Mouse (Mus musculus): ENCODE measurements around the gene 2200002D01Rik. TPM values are rescaled to one million over a fixed set of nuclear protein-coding genes. Genes with fewer than 3 reads are reported as not detected.

The 2200002D01Rik gene
- polyA plus RNA-seq, 1 experiment from 2014 or later, result 3.3 TPM

DNA sequence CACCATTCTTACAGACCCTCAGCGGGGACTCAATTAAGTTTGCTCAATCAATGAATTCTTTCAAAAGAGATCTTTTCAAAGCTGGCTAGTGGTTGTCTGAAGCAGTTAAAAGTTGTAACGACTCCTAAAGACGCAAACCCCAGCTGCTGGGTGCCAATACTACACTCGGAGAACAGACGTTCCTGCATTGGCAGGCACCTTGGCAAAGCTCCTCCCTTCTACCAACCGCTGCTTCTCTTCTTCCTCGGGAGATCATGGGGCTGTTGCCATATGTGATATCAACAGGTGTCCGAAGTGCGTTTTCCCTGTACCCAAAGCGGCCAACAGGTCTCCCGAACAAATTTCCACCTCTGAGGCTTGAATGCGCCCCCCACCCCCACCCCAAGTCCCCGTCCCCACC is 32.5 kb upstream of the 2200002D01Rik start:
- Histone ChIP-seq H3K27ac (ENCODE audit: low read depth) (peak overlapping the region; percentile 73; the same call in 1 of the 2 replicates), H3K36me3 (replicated peaks; ENCODE audit: insufficient read depth, low read length) (no peaks in the 10 kb centered on the region), H3K9ac (replicated peaks) (peak overlapping the region; percentile 75), H3K4me2 (ENCODE audit: low read depth, low read length) (peak overlapping the region; percentile 88), H3K4me1 (ENCODE audit: insufficient read depth) (peaks cover 10% of the 10 kb centered on the region; the same call in 1 of the 2 replicates), H3K27me3 (ENCODE audit: insufficient read depth, low read length) (0 out of 2 replicates have a peak, but pooled peaks cover 7% of the 10 kb centered on the region), H3K4me3 (ENCODE audit: low read depth, low read length) (peak overlapping the region; percentile 70), H3K9me3 (ENCODE audit: low read length) (no peaks in the 10 kb centered on the region)
- DNase-seq (no peak), ATAC-seq (no peak)
- TF ChIP-seq CTCF (IDR thresholded peaks at IDR 0.05; ENCODE audit: low read depth) (no peak), EP300 (IDR thresholded peaks at IDR 0.05; ENCODE audit: low read depth) (no peak)
- 15% methylated on average over 13 of the region's 13 CpGs for WGBS (ENCODE audit: insufficient replicate concordance)

DNA sequence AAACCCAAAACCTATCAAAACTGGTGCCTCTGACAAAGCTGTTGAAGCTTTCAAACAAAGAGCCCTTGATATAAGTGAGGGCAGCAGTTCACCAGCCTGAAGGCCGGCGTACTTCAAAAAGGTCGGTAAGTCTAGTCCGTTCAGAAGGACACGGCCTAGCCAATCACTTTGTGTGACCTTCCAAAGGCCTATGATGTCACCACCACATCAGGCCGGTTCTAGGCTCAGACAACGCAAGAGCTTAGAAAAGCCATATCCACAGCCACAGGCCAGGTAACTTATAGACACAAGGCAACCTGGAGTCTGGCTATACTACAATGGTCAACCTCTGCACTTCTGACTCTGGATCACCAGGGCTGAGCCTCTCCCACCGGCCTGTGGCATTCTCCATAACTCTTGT is 31.7 kb upstream of the 2200002D01Rik start:
- H3K4me2 ChIP-seq (ENCODE audit: low read depth, low read length), result no peak overlapping the region
- DNase-seq (no peak), ATAC-seq (no peak)
- TF ChIP-seq CTCF (IDR thresholded peaks at IDR 0.05; ENCODE audit: low read depth) (no peak), EP300 (IDR thresholded peaks at IDR 0.05; ENCODE audit: low read depth) (no peak)
- H3K4me3 ChIP-seq (ENCODE audit: low read depth, low read length), result no peak overlapping the region
- no peak overlapping the region for H3K27ac ChIP-seq (ENCODE audit: low read depth)
- no peaks in the 10 kb centered on the region for H3K9me3 ChIP-seq (ENCODE audit: low read length)
- H3K9ac ChIP-seq (replicated peaks), result no peak overlapping the region
- WGBS (ENCODE audit: insufficient replicate concordance), result 67% methylated on average over 8 of the region's 8 CpGs
- 0 out of 2 replicates have a peak, but pooled peaks cover 7% of the 10 kb centered on the region for H3K27me3 ChIP-seq (ENCODE audit: insufficient read depth, low read length)
- H3K4me1 ChIP-seq (ENCODE audit: insufficient read depth), result peaks cover 10% of the 10 kb centered on the region; the same call in 1 of the 2 replicates
- no peaks in the 10 kb centered on the region for H3K36me3 ChIP-seq (replicated peaks; ENCODE audit: insufficient read depth, low read length)

DNA sequence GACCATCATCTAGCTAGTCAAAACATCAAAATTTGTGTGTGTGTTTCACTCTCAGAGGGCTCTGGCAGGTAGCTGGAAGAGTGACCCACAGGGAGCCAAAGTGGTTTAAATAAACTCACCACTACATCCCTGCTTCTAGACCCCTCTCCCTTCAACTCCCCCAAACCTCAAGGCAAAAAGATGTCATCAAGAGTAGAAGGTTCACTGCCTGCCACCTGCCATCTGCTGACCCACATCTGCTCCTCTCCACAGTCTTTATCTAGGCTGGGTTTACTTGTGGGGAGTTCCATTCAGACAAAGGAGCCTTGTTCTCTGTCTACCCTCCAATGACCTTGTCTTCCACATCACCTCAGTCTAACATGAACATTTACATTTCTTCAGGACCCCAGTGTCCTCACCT is 31.0 kb upstream of the 2200002D01Rik start:
- Histone ChIP-seq H3K4me1 (ENCODE audit: insufficient read depth) (peaks cover 10% of the 10 kb centered on the region; the same call in 1 of the 2 replicates), H3K36me3 (replicated peaks; ENCODE audit: insufficient read depth, low read length) (no peaks in the 10 kb centered on the region), H3K27me3 (ENCODE audit: insufficient read depth, low read length) (0 out of 2 replicates have a peak, but pooled peaks cover 7% of the 10 kb centered on the region), H3K9me3 (ENCODE audit: low read length) (no peaks in the 10 kb centered on the region), H3K27ac (ENCODE audit: low read depth) (no peak overlapping the region), H3K9ac (replicated peaks) (no peak overlapping the region), H3K4me2 (ENCODE audit: low read depth, low read length) (no peak overlapping the region), H3K4me3 (ENCODE audit: low read depth, low read length) (no peak overlapping the region)
- no peak for TF ChIP-seq CTCF (IDR thresholded peaks at IDR 0.05; ENCODE audit: low read depth)
- TF ChIP-seq EP300 (IDR thresholded peaks at IDR 0.05; ENCODE audit: low read depth), result no peak
- DNase-seq (no peak), ATAC-seq (no peak)

DNA sequence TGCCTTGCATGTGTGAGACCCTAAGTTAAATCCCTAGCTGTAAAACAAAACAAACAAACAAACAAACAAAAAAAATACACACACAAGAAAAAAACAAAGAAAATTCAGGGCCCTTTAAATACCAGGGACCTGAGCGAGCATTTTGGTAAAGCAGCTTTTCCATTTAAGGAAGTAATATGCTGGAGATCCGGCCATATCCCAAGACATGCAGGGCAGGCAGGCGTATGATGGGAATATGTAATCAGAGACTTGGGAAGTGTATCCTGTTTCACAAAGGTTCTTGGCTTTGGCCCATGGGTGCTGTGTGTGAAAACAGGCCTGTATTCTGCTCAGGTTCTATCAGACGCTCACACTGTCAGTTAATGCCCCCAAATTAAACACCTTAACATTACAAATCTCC is 29.2 kb upstream of the 2200002D01Rik start:
- WGBS (ENCODE audit: insufficient replicate concordance), result 73% methylated on average over 4 of the region's 4 CpGs

DNA sequence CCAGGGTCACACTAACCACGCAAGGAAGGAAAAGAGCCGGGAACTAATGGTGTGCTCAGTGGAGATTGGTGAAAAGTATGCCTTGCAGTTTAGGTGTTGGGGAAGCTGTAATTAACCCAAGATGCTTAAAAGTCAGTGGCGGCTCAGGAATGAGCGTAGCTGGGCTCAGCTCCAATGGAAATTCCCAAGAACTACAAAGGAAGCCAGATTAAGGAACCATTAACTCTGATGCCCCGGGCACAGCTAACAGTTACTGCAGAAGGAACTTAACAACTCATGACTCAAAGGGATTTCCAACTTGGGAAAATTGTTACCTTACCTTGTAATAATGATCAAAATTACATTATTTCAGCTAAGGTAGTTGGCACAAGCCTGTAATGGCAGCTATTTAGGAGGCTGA is 28.4 kb upstream of the 2200002D01Rik start:
- Histone ChIP-seq H3K27me3 (ENCODE audit: insufficient read depth, low read length) (0 out of 2 replicates have a peak, but pooled peaks cover 3% of the 10 kb centered on the region), H3K4me3 (ENCODE audit: low read depth, low read length) (no peak overlapping the region), H3K4me1 (ENCODE audit: insufficient read depth) (peaks cover 6% of the 10 kb centered on the region; the same call in 1 of the 2 replicates), H3K4me2 (ENCODE audit: low read depth, low read length) (no peak overlapping the region), H3K27ac (ENCODE audit: low read depth) (no peak overlapping the region), H3K9me3 (ENCODE audit: low read length) (no peaks in the 10 kb centered on the region), H3K36me3 (replicated peaks; ENCODE audit: insufficient read depth, low read length) (no peaks in the 10 kb centered on the region), H3K9ac (replicated peaks) (no peak overlapping the region)
- no peak for ATAC-seq
- DNase-seq, result no peak
- TF ChIP-seq CTCF (IDR thresholded peaks at IDR 0.05; ENCODE audit: low read depth) (no peak), EP300 (IDR thresholded peaks at IDR 0.05; ENCODE audit: low read depth) (no peak)
- 73% methylated on average over 5 of the region's 5 CpGs for WGBS (ENCODE audit: insufficient replicate concordance)

More for the DNA sequence above, 29.2 kb upstream of the 2200002D01Rik start:
- H3K27ac ChIP-seq (ENCODE audit: low read depth), result no peak overlapping the region
- ATAC-seq (no peak), DNase-seq (no peak)
- no peak overlapping the region for H3K4me2 ChIP-seq (ENCODE audit: low read depth, low read length)
- no peak overlapping the region for H3K9ac ChIP-seq (replicated peaks)
- H3K4me1 ChIP-seq (ENCODE audit: insufficient read depth), result peaks cover 10% of the 10 kb centered on the region; the same call in 1 of the 2 replicates
- H3K9me3 ChIP-seq (ENCODE audit: low read length), result no peaks in the 10 kb centered on the region
- 0 out of 2 replicates have a peak, but pooled peaks cover 7% of the 10 kb centered on the region for H3K27me3 ChIP-seq (ENCODE audit: insufficient read depth, low read length)
- TF ChIP-seq EP300 (IDR thresholded peaks at IDR 0.05; ENCODE audit: low read depth), result no peak
- TF ChIP-seq CTCF (IDR thresholded peaks at IDR 0.05; ENCODE audit: low read depth), result no peak
- no peaks in the 10 kb centered on the region for H3K36me3 ChIP-seq (replicated peaks; ENCODE audit: insufficient read depth, low read length)
- no peak overlapping the region for H3K4me3 ChIP-seq (ENCODE audit: low read depth, low read length)

DNA sequence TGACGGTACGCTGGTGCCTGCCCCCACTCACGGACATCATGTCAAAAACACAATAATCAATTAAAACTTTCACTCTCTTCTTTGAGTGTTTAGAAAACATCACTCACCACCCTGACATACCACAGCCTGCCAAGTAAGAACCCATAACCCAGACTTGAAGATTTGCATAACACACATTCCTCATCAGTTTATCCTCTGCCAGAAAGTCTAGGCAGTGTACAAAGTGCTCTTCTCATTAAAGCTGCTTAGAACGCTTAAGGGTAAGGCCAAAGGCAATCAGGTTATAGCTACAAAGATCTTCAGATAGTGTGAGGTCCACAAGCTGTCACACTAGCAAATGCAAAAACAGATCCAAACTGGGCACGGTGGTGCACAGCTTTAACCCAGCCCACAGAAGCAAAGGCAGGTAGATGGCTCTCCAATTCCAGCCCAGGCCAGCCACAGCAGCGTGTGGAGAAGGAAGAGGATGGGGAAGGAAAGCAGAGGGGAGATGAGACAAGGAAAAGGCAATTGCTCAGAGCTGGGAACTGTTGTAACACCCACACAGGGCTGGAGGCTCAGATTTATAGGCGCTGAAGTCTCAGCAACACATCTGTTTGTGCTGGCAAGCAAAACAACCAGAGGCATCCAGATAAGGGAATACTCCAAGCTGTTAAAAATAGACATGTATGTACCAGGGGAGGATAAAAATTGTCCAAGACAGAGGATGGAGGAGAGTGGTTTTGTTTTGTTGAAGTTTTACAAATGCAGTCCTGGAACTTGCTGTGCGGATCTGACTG is 23.6 kb upstream of the 2200002D01Rik start:
- Histone ChIP-seq H3K9ac (replicated peaks) (no peak overlapping the region), H3K27ac (ENCODE audit: low read depth) (no peak overlapping the region), H3K4me2 (ENCODE audit: low read depth, low read length) (no peak overlapping the region), H3K4me1 (ENCODE audit: insufficient read depth) (no peaks in the 10 kb centered on the region), H3K9me3 (ENCODE audit: low read length) (no peaks in the 10 kb centered on the region), H3K4me3 (ENCODE audit: low read depth, low read length) (no peak overlapping the region), H3K27me3 (ENCODE audit: insufficient read depth, low read length) (no peaks in the 10 kb centered on the region), H3K36me3 (replicated peaks; ENCODE audit: insufficient read depth, low read length) (no peaks in the 10 kb centered on the region)
- 74% methylated on average over 8 of the region's 8 CpGs for WGBS (ENCODE audit: insufficient replicate concordance)
- DNase-seq (no peak), ATAC-seq (no peak)
- TF ChIP-seq EP300 (IDR thresholded peaks at IDR 0.05; ENCODE audit: low read depth) (no peak), CTCF (IDR thresholded peaks at IDR 0.05; ENCODE audit: low read depth) (no peak)
